8 mouse cellular contexts compared by ENCODE assay signal in genomic region chr11:69947337-69948065, GRCm38 (mm10). TPM values are rescaled to one million over a fixed set of nuclear protein-coding genes. Genes with fewer than 3 reads are reported as not detected.
DNase-seq lines count a peak whose midpoint lies in the region; ATAC-seq and TF ChIP-seq lines count a peak whose summit lies in the region.

No protein-coding gene starts in this region.

- H3K4me3 ChIP-seq in heart, postnatal 0 days (ENCODE audit: low read depth, low read length) = peak overlapping the region; percentile 60
- peak overlapping the region; percentile 44 for H3K4me3 ChIP-seq in midbrain, embryonic 16.5 days (ENCODE audit: low read depth, low read length)

- peak; percentile 66 to 79 for DNase-seq in spleen, postnatal 10 days (ENCODE audit: low spot score in 2 of 2)
- DNase-seq in spleen, adult 12 weeks (ENCODE audit: low spot score) = no peak
- peak; percentile 77 for DNase-seq in heart, postnatal 0 days (ENCODE audit: low spot score)
- peak; percentile 68 to 82 for DNase-seq in kidney, postnatal 25 days
- DNase-seq in T-cell, adult 2 months (ENCODE audit: low spot score) = no peak

- WGBS in heart, postnatal 0 days = 4% methylated on average over 29 of the region's 29 CpGs
- 2% methylated on average over 29 of the region's 29 CpGs for WGBS in midbrain, embryonic 16.5 days

- H3K27ac ChIP-seq in heart, postnatal 0 days (ENCODE audit: low read depth) = peak overlapping the region; percentile 94
- H3K27ac ChIP-seq in midbrain, embryonic 16.5 days (ENCODE audit: low read length) = no peak overlapping the region

- peak overlapping the region; percentile 62 for H3K4me2 ChIP-seq in heart, postnatal 0 days (ENCODE audit: low read depth, low read length)
- H3K4me2 ChIP-seq in midbrain, embryonic 16.5 days (ENCODE audit: low read length) = peak overlapping the region; percentile 60

- no peak for TF ChIP-seq CTCF in heart, postnatal 0 days (IDR thresholded peaks at IDR 0.05; ENCODE audit: low read depth)

- no peaks in the 10 kb centered on the region for H3K9me3 ChIP-seq in heart, postnatal 0 days (replicated peaks; ENCODE audit: control insufficient read depth, low read length)
- H3K9me3 ChIP-seq in midbrain, embryonic 16.5 days (replicated peaks; ENCODE audit: control insufficient read depth, low read length, poor library complexity, severe bottlenecking) = no peaks in the 10 kb centered on the region

- peaks cover 11% of the 10 kb centered on the region for H3K4me1 ChIP-seq in heart, postnatal 0 days (ENCODE audit: control insufficient read depth, insufficient read depth)
- H3K4me1 ChIP-seq in midbrain, embryonic 16.5 days (ENCODE audit: control insufficient read depth, insufficient read depth, low read length) = peaks cover 2% of the 10 kb centered on the region; the same call in 1 of the 2 replicates

- peak; percentile 20 for ATAC-seq in erythroid progenitor cell, adult 5-6 weeks (replicated peaks; ENCODE audit: low FRiP score, poor library complexity, severe bottlenecking)
- peak; percentile 68 for ATAC-seq in heart, postnatal 0 days (ENCODE audit: insufficient read depth, low read depth)
- ATAC-seq in midbrain, embryonic 16.5 days = peak; percentile 52; the same call in 1 of the 2 replicates
- ATAC-seq in activated CD4-positive, CD25-positive, alpha-beta regulatory T cell, adult 4 months = no peak

- TF ChIP-seq EP300 in heart, postnatal 0 days (IDR thresholded peaks at IDR 0.05; ENCODE audit: low read depth) = peak; percentile 67; the same call in 1 of the 2 replicates

- peak overlapping the region; percentile 50 for H3K9ac ChIP-seq in heart, postnatal 0 days (replicated peaks; ENCODE audit: low read depth, low read length)
- H3K9ac ChIP-seq in midbrain, embryonic 16.5 days (ENCODE audit: low read depth, low read length) = peak overlapping the region; percentile 48; the same call in 1 of the 2 replicates

- H3K36me3 ChIP-seq in heart, postnatal 0 days (replicated peaks; ENCODE audit: control insufficient read depth, insufficient read depth, low read length) = peaks cover 34% of the 10 kb centered on the region
- no peaks in the 10 kb centered on the region for H3K36me3 ChIP-seq in midbrain, embryonic 16.5 days (ENCODE audit: control insufficient read depth, insufficient read depth, low read length)

- H3K27me3 ChIP-seq in heart, postnatal 0 days (ENCODE audit: control insufficient read depth, insufficient read depth, low read length) = no peaks in the 10 kb centered on the region
- H3K27me3 ChIP-seq in midbrain, embryonic 16.5 days (ENCODE audit: control insufficient read depth, insufficient read depth, low read depth, low read length) = peaks cover 8% of the 10 kb centered on the region

RNA-seq across cellular contexts. Expression of gene Slc2a4, which starts 0.5 kb away (rescaled TPM):
- 94.7 and 103 TPM in 2 replicates for total RNA-seq in erythroid progenitor cell, adult 5-6 weeks (2015; ENCODE audit: low replicate concordance)
- 246 and 613 TPM in 2 replicates for total RNA-seq in erythroid progenitor cell, adult 5-6 weeks (2017; ENCODE audit: low replicate concordance)
- total RNA-seq in heart, postnatal 0 days (2014; rRNA removed; ENCODE audit: low replicate concordance) = 235 and 267 TPM in 2 replicates
- polyA plus RNA-seq in heart, postnatal 0 days (2015; fragmentation: Nextera tagmentation; extraction: Ambion mirVana) = 89.2 and 89.7 TPM in 2 replicates
- 3.1 and 3.2 TPM in 2 replicates for polyA plus RNA-seq in midbrain, embryonic 16.5 days (2015; fragmentation: Nextera tagmentation; extraction: Ambion mirVana)
- polyA plus RNA-seq in activated CD4-positive, CD25-positive, alpha-beta regulatory T cell, adult 4 months (2017; shearing (Covaris generic)) = not detected

RNA-seq across cellular contexts. Expression of gene Ybx2, which starts 11.9 kb away (rescaled TPM):
- not detected in 2 replicates for total RNA-seq in erythroid progenitor cell, adult 5-6 weeks (2015; ENCODE audit: low replicate concordance)
- total RNA-seq in erythroid progenitor cell, adult 5-6 weeks (2017; ENCODE audit: low replicate concordance) = 3.9 TPM in 1 of 2 replicates, not detected in the other
- 16.0 and 25.6 TPM in 2 replicates for total RNA-seq in heart, postnatal 0 days (2014; rRNA removed; ENCODE audit: low replicate concordance)
- 4.9 and 7.9 TPM in 2 replicates for polyA plus RNA-seq in heart, postnatal 0 days (2015; fragmentation: Nextera tagmentation; extraction: Ambion mirVana)
- 5.1 and 7.2 TPM in 2 replicates for polyA plus RNA-seq in midbrain, embryonic 16.5 days (2015; fragmentation: Nextera tagmentation; extraction: Ambion mirVana)
- not detected for polyA plus RNA-seq in activated CD4-positive, CD25-positive, alpha-beta regulatory T cell, adult 4 months (2017; shearing (Covaris generic))

RNA-seq across cellular contexts. Expression of gene Cldn7, which starts 17.1 kb away (rescaled TPM):
- not detected in 2 replicates for total RNA-seq in erythroid progenitor cell, adult 5-6 weeks (2015; ENCODE audit: low replicate concordance)
- not detected in 2 replicates for total RNA-seq in erythroid progenitor cell, adult 5-6 weeks (2017; ENCODE audit: low replicate concordance)
- 0.93 TPM in 1 of 2 replicates, not detected in the other for total RNA-seq in heart, postnatal 0 days (2014; rRNA removed; ENCODE audit: low replicate concordance)
- polyA plus RNA-seq in heart, postnatal 0 days (2015; fragmentation: Nextera tagmentation; extraction: Ambion mirVana) = 0.64 and 1.8 TPM in 2 replicates
- 0.40 and 0.70 TPM in 2 replicates for polyA plus RNA-seq in midbrain, embryonic 16.5 days (2015; fragmentation: Nextera tagmentation; extraction: Ambion mirVana)
- polyA plus RNA-seq in activated CD4-positive, CD25-positive, alpha-beta regulatory T cell, adult 4 months (2017; shearing (Covaris generic)) = not detected

RNA-seq across cellular contexts. Expression of gene Eif5a, which starts 25.7 kb away (rescaled TPM):
- 394 and 471 TPM in 2 replicates for total RNA-seq in erythroid progenitor cell, adult 5-6 weeks (2015; ENCODE audit: low replicate concordance)
- 246 and 254 TPM in 2 replicates for total RNA-seq in erythroid progenitor cell, adult 5-6 weeks (2017; ENCODE audit: low replicate concordance)
- 469 and 504 TPM in 2 replicates for total RNA-seq in heart, postnatal 0 days (2014; rRNA removed; ENCODE audit: low replicate concordance)
- 961 and 973 TPM in 2 replicates for polyA plus RNA-seq in heart, postnatal 0 days (2015; fragmentation: Nextera tagmentation; extraction: Ambion mirVana)
- 1,061 and 1,062 TPM in 2 replicates for polyA plus RNA-seq in midbrain, embryonic 16.5 days (2015; fragmentation: Nextera tagmentation; extraction: Ambion mirVana)
- 1,000 to 10,000 TPM; 1,092 to 1,351 TPM for polyA plus RNA-seq in activated CD4-positive, CD25-positive, alpha-beta regulatory T cell, adult 4 months (2017; shearing (Covaris generic))

RNA-seq across cellular contexts. Expression of gene Ctdnep1, which starts 33.5 kb away (rescaled TPM):
- total RNA-seq in erythroid progenitor cell, adult 5-6 weeks (2015; ENCODE audit: low replicate concordance) = 49.4 and 83.4 TPM in 2 replicates
- total RNA-seq in erythroid progenitor cell, adult 5-6 weeks (2017; ENCODE audit: low replicate concordance) = 17.1 and 20.9 TPM in 2 replicates
- total RNA-seq in heart, postnatal 0 days (2014; rRNA removed; ENCODE audit: low replicate concordance) = 43.0 and 45.6 TPM in 2 replicates
- 24.8 and 25.5 TPM in 2 replicates for polyA plus RNA-seq in heart, postnatal 0 days (2015; fragmentation: Nextera tagmentation; extraction: Ambion mirVana)
- polyA plus RNA-seq in midbrain, embryonic 16.5 days (2015; fragmentation: Nextera tagmentation; extraction: Ambion mirVana) = 23.0 and 24.4 TPM in 2 replicates
- 10 to 100 TPM; 21.4 to 24.8 TPM for polyA plus RNA-seq in activated CD4-positive, CD25-positive, alpha-beta regulatory T cell, adult 4 months (2017; shearing (Covaris generic))

Comparison
In these comparisons a context has a peak if more than half of its experiments do, and no peak if none do; other contexts are left out.
1. DNase-seq: peak in spleen, postnatal 10 days (2 of 2), heart, postnatal 0 days (single experiment) and kidney, postnatal 25 days (2 of 2); none in spleen, adult 12 weeks (single experiment) and T-cell, adult 2 months (single experiment).
2. RNA of gene Slc2a4, which starts 0.5 kb away (polyA plus RNA-seq): 89.2 to 89.7 TPM in heart, postnatal 0 days; 3.1 to 3.2 TPM in midbrain, embryonic 16.5 days and not detected in activated CD4-positive, CD25-positive, alpha-beta regulatory T cell, adult 4 months; every median in the first group is over 10 times any median in the second.